Mouse (Mus musculus) liver, embryonic 14.5 days (tissue): Measurements from ENCODE around the gene Rnf167.

Experiments used
- CTCF ChIP-seq: IDR thresholded peaks from 2 replicates; pipeline ENCODE4 v1.5.1; 2016; ENCODE audit warnings: antibody characterized with exemption, low read depth, control low read depth
- EP300 ChIP-seq: IDR thresholded peaks from 2 replicates; pipeline ENCODE4 v1.6.1; 2016; ENCODE audit warnings: antibody characterized with exemption, low read depth

DNA sequence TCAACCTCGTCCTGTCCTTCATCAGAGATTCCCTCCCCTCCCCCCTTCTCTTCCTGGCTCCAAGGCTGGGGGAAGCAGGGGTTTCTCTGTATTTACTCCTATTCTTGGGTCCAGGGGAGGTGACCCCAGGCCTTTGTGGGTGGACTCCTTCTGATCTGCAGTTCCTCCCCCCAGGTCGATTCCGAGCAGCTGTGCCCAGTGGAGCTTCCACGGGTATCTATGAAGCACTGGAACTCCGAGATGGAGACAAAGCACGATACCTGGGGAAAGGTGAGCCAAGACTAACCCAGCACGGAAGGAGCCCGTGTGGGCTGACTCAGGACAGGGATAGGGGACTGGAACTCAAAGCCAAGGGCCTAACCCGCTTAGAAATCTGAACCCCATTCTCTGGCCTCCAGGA, 11.0 kb downstream of the Rnf167 start:
- TF ChIP-seq CTCF (no peak), EP300 (no peak)
